Mouse (Mus musculus) heart, postnatal 25 days (tissue): Measurements from ENCODE around the gene Zscan25. TPM values are rescaled to one million over a fixed set of nuclear protein-coding genes. Genes with fewer than 3 reads are reported as not detected.

Experiments
- total RNA-seq, 2 experiments: library from RNA; stranded (reverse); gene quantifications; 2 replicates each; pipeline ENCODE4 v1.2.3; 2021

The Zscan25 gene
- total RNA-seq, 2 experiments from 2014 or later: 10.6 to 13.0 TPM

Other genes starting within 250 kb of the Zscan25 start
- gene Gm4871, start 247.7 kb upstream of the Zscan25 start, total RNA-seq: not detected
- gene 1700018F24Rik, start 237.5 kb upstream of the Zscan25 start, total RNA-seq: not detected
- 10 to 100 TPM; 56.8 to 68.1 TPM for gene Arpc1a, start 196.7 kb upstream of the Zscan25 start, total RNA-seq
- not detected for gene Kpna7, start 196.5 kb upstream of the Zscan25 start, total RNA-seq
- 10 to 100 TPM; 75.3 to 85.4 TPM for gene Arpc1b, start 166.3 kb upstream of the Zscan25 start, total RNA-seq
- 10 to 100 TPM; 37.8 to 40.3 TPM for gene Pdap1, start 140.3 kb upstream of the Zscan25 start, total RNA-seq
- 10 to 100 TPM; 53.5 to 62.6 TPM for gene Bud31, start 140.1 kb upstream of the Zscan25 start, total RNA-seq
- 10 to 100 TPM; 27.9 to 28.6 TPM for gene Ptcd1, start 113.4 kb upstream of the Zscan25 start, total RNA-seq
- gene Cpsf4, start 113.3 kb upstream of the Zscan25 start, total RNA-seq: 10 to 100 TPM in 1 of 2 experiments, 1 to 10 TPM in 1; 9.6 to 11.1 TPM
- 1,000 to 10,000 TPM; 1,052 to 1,137 TPM for gene Atp5j2, start 88.4 kb upstream of the Zscan25 start, total RNA-seq
- 1 to 10 TPM; 6.2 to 7.2 TPM for gene Zkscan14, start 78.6 kb upstream of the Zscan25 start, total RNA-seq
- 10 to 100 TPM in 1 of 2 experiments, 1 to 10 TPM in 1; 9.4 to 11.0 TPM for gene Zkscan5, start 75.9 kb upstream of the Zscan25 start, total RNA-seq
- 10 to 100 TPM; 26.1 to 28.0 TPM for gene Zfp655, start 48.8 kb upstream of the Zscan25 start, total RNA-seq
- gene Cyp3a57, start 64.8 kb downstream of the Zscan25 start, total RNA-seq: not detected
- gene Cyp3a16, start 189.2 kb downstream of the Zscan25 start, total RNA-seq: not detected